ENCODE assay signal across 30 mouse cellular contexts in genomic region chr12:17581001-17581400, GRCm38 (mm10).
"Had no signal": no experiment of that assay in that cellular context is flagged by ENCODE, and none has a peak within 500 bp of the region (broad histone marks: within the 10 kb centered on the region; RNA-seq: fewer than 3 reads in every experiment).

No protein-coding gene starts in this region.

- H3K27me3 ChIP-seq: limb, embryonic 12.5 days; limb, embryonic 15.5 days; lung, embryonic 15.5 days; midbrain, embryonic 12.5 days; midbrain, embryonic 13.5 days; midbrain, embryonic 15.5 days; neural tube, embryonic 12.5 days; neural tube, embryonic 13.5 days had no signal

- ATAC-seq: liver, postnatal 0 days; lung, postnatal 0 days; midbrain, embryonic 13.5 days; midbrain, embryonic 15.5 days; midbrain, embryonic 16.5 days had no signal

- H3K9me3 ChIP-seq: limb, embryonic 12.5 days; limb, embryonic 15.5 days; liver, embryonic 13.5 days; liver, embryonic 15.5 days; lung, embryonic 15.5 days; midbrain, embryonic 10.5 days; midbrain, embryonic 12.5 days; midbrain, embryonic 13.5 days; midbrain, embryonic 15.5 days; neural tube, embryonic 12.5 days; neural tube, embryonic 13.5 days had no signal

- H3K27ac ChIP-seq: left cerebral cortex, adult 2 months; limb, embryonic 12.5 days; limb, embryonic 15.5 days; liver, embryonic 13.5 days; liver, embryonic 14.5 days; liver, embryonic 15.5 days; lung, embryonic 15.5 days; macrophage; midbrain, embryonic 10.5 days; midbrain, embryonic 12.5 days; midbrain, embryonic 13.5 days; midbrain, embryonic 15.5 days; neural tube, embryonic 12.5 days; neural tube, embryonic 13.5 days had no signal

- H3K4me2 ChIP-seq: limb, embryonic 12.5 days; limb, embryonic 15.5 days; liver, embryonic 13.5 days; liver, embryonic 15.5 days; lung, embryonic 14.5 days; lung, embryonic 15.5 days; midbrain, embryonic 11.5 days; midbrain, embryonic 12.5 days; midbrain, embryonic 13.5 days; midbrain, embryonic 15.5 days; neural tube, embryonic 12.5 days; neural tube, embryonic 13.5 days had no signal

- H3K9ac ChIP-seq: limb, embryonic 12.5 days; limb, embryonic 15.5 days; liver, embryonic 13.5 days; liver, embryonic 14.5 days; liver, embryonic 15.5 days; liver, postnatal 0 days; lung, embryonic 14.5 days; lung, embryonic 15.5 days; midbrain, embryonic 12.5 days; midbrain, embryonic 13.5 days; midbrain, embryonic 15.5 days; neural tube, embryonic 12.5 days; neural tube, embryonic 13.5 days had no signal

- DNase-seq: left cerebral cortex, postnatal 4 days; liver; liver, embryonic 13.5 days; liver, postnatal 0 days; lung, adult 18-20 months; lung, adult 2 months; lung, embryonic 14.5 days; lung, postnatal 10 days; lung, postnatal 14 days; lung, postnatal 36 days; lung, postnatal 4 days; midbrain, embryonic 14.5 days had no signal

- H3K4me3 ChIP-seq: left cerebral cortex, adult 2 months; limb, embryonic 12.5 days; limb, embryonic 15.5 days; liver, embryonic 13.5 days; liver, embryonic 15.5 days; lung, embryonic 15.5 days; megakaryocyte, embryonic 14.5 days; midbrain, embryonic 10.5 days; midbrain, embryonic 12.5 days; midbrain, embryonic 13.5 days; midbrain, embryonic 15.5 days; myocyte; neural tube, embryonic 12.5 days; neural tube, embryonic 13.5 days had no signal

- H3K36me3 ChIP-seq: limb, embryonic 12.5 days; limb, embryonic 15.5 days; liver, embryonic 13.5 days; liver, embryonic 15.5 days; lung, embryonic 15.5 days; midbrain, embryonic 10.5 days; midbrain, embryonic 12.5 days; midbrain, embryonic 13.5 days; midbrain, embryonic 15.5 days; neural tube, embryonic 12.5 days; neural tube, embryonic 13.5 days had no signal
